Mouse (Mus musculus): ENCODE measurements at regions not wholly inside any gene's neighbourhood (a gene's known extent, or its start where the extent isn't known, plus 50 kb on each side); places are given as distances from the start of the nearest gene placed in this dataset.

- no peak overlapping the region for H3K27ac ChIP-seq (ENCODE audit: low read depth, low read length)
- WGBS, result 66% methylated on average over 18 of the region's 18 CpGs
- H3K4me2 ChIP-seq (ENCODE audit: low read length), result no peak overlapping the region
These were observed 71.9 kb upstream of the Cerkl start for GRCm38 (mm10) chr2:79528347-79528990.

GRCm38 (mm10) chr2:79529185-79529584 lies 72.6 kb upstream of the Cerkl start:
- no peak overlapping the region for H3K9ac ChIP-seq (ENCODE audit: low read depth, low read length)
- H3K27ac ChIP-seq (ENCODE audit: low read depth, low read length), result no peak overlapping the region
- no peak overlapping the region for H3K4me2 ChIP-seq (ENCODE audit: low read length)
- H3K36me3 ChIP-seq (ENCODE audit: control insufficient read depth, insufficient read depth, low read length), result no peaks in the 10 kb centered on the region
- no peaks in the 10 kb centered on the region for H3K9me3 ChIP-seq (ENCODE audit: control insufficient read depth, low read length)
- no peak overlapping the region for H3K4me3 ChIP-seq (ENCODE audit: low read length)
- no peaks in the 10 kb centered on the region for H3K4me1 ChIP-seq (ENCODE audit: control insufficient read depth, insufficient read depth, low read depth, low read length)
- 29% methylated on average over 2 of the region's 2 CpGs for WGBS
- no peaks in the 10 kb centered on the region for H3K27me3 ChIP-seq (replicated peaks; ENCODE audit: control insufficient read depth, insufficient read depth, low read length)
- ATAC-seq, result no peak

More at GRCm38 (mm10) chr2:79528347-79528990, 71.9 kb upstream of the Cerkl start:
- peak; percentile 50 for ATAC-seq
- Histone ChIP-seq H3K4me3 (ENCODE audit: low read length) (no peak overlapping the region), H3K9ac (ENCODE audit: low read depth, low read length) (no peak overlapping the region), H3K27me3 (replicated peaks; ENCODE audit: control insufficient read depth, insufficient read depth, low read length) (no peaks in the 10 kb centered on the region), H3K9me3 (ENCODE audit: control insufficient read depth, low read length) (no peaks in the 10 kb centered on the region), H3K4me1 (ENCODE audit: control insufficient read depth, insufficient read depth, low read depth, low read length) (no peaks in the 10 kb centered on the region), H3K36me3 (ENCODE audit: control insufficient read depth, insufficient read depth, low read length) (no peaks in the 10 kb centered on the region)

- WGBS, result 72% methylated on average over 3 of the region's 3 CpGs
- no peaks in the 10 kb centered on the region for H3K9me3 ChIP-seq (ENCODE audit: control insufficient read depth, low read length)
- no peaks in the 10 kb centered on the region for H3K4me1 ChIP-seq (ENCODE audit: control insufficient read depth, insufficient read depth, low read depth, low read length)
- no peak for ATAC-seq
- H3K27me3 ChIP-seq (replicated peaks; ENCODE audit: control insufficient read depth, insufficient read depth, low read length), result no peaks in the 10 kb centered on the region
- H3K36me3 ChIP-seq (ENCODE audit: control insufficient read depth, insufficient read depth, low read length), result no peaks in the 10 kb centered on the region
- H3K27ac ChIP-seq (ENCODE audit: low read depth, low read length), result no peak overlapping the region
- H3K4me3 ChIP-seq (ENCODE audit: low read length), result no peak overlapping the region
- no peak overlapping the region for H3K9ac ChIP-seq (ENCODE audit: low read depth, low read length)
- no peak overlapping the region for H3K4me2 ChIP-seq (ENCODE audit: low read length)
These were observed 76.1 kb upstream of the Cerkl start for GRCm38 (mm10) chr2:79532610-79533160.

GRCm38 (mm10) chr2:79537126-79537875 lies 80.7 kb upstream of the Cerkl start:
- H3K27me3 ChIP-seq (replicated peaks; ENCODE audit: control insufficient read depth, insufficient read depth, low read length), result no peaks in the 10 kb centered on the region
- H3K4me1 ChIP-seq (ENCODE audit: control insufficient read depth, insufficient read depth, low read depth, low read length), result no peaks in the 10 kb centered on the region
- no peak overlapping the region for H3K4me2 ChIP-seq (ENCODE audit: low read length)
- no peak overlapping the region for H3K9ac ChIP-seq (ENCODE audit: low read depth, low read length)
- H3K27ac ChIP-seq (ENCODE audit: low read depth, low read length), result no peak overlapping the region
- no peaks in the 10 kb centered on the region for H3K9me3 ChIP-seq (ENCODE audit: control insufficient read depth, low read length)
- WGBS, result 77% methylated on average over 5 of the region's 5 CpGs
- H3K36me3 ChIP-seq (ENCODE audit: control insufficient read depth, insufficient read depth, low read length), result no peaks in the 10 kb centered on the region
- H3K4me3 ChIP-seq (ENCODE audit: low read length), result no peak overlapping the region
- ATAC-seq, result no peak

- Histone ChIP-seq H3K36me3 (ENCODE audit: control insufficient read depth, insufficient read depth, low read length) (no peaks in the 10 kb centered on the region), H3K4me3 (ENCODE audit: low read length) (no peak overlapping the region), H3K9ac (ENCODE audit: low read depth, low read length) (no peak overlapping the region), H3K4me1 (ENCODE audit: control insufficient read depth, insufficient read depth, low read depth, low read length) (no peaks in the 10 kb centered on the region), H3K9me3 (ENCODE audit: control insufficient read depth, low read length) (no peaks in the 10 kb centered on the region), H3K27me3 (replicated peaks; ENCODE audit: control insufficient read depth, insufficient read depth, low read length) (no peaks in the 10 kb centered on the region), H3K27ac (ENCODE audit: low read depth, low read length) (no peak overlapping the region), H3K4me2 (ENCODE audit: low read length) (no peak overlapping the region)
- ATAC-seq, result no peak
- 86% methylated on average over 8 of the region's 8 CpGs for WGBS
These were observed 83.8 kb upstream of the Cerkl start for GRCm38 (mm10) chr2:79540384-79540783.

GRCm38 (mm10) chr2:79542191-79542980 lies 85.8 kb upstream of the Cerkl start:
- Histone ChIP-seq H3K27ac (ENCODE audit: low read depth, low read length) (no peak overlapping the region), H3K9me3 (ENCODE audit: control insufficient read depth, low read length) (no peaks in the 10 kb centered on the region), H3K4me3 (ENCODE audit: low read length) (no peak overlapping the region), H3K27me3 (replicated peaks; ENCODE audit: control insufficient read depth, insufficient read depth, low read length) (no peaks in the 10 kb centered on the region), H3K4me2 (ENCODE audit: low read length) (no peak overlapping the region), H3K4me1 (ENCODE audit: control insufficient read depth, insufficient read depth, low read depth, low read length) (no peaks in the 10 kb centered on the region), H3K9ac (ENCODE audit: low read depth, low read length) (no peak overlapping the region), H3K36me3 (ENCODE audit: control insufficient read depth, insufficient read depth, low read length) (no peaks in the 10 kb centered on the region)
- no peak for ATAC-seq
- WGBS, result 67% methylated on average over 6 of the region's 6 CpGs

- Histone ChIP-seq H3K27me3 (replicated peaks; ENCODE audit: control insufficient read depth, insufficient read depth, low read length) (no peaks in the 10 kb centered on the region), H3K36me3 (ENCODE audit: control insufficient read depth, insufficient read depth, low read length) (no peaks in the 10 kb centered on the region), H3K9ac (ENCODE audit: low read depth, low read length) (no peak overlapping the region), H3K27ac (ENCODE audit: low read depth, low read length) (no peak overlapping the region), H3K4me3 (ENCODE audit: low read length) (no peak overlapping the region), H3K4me1 (ENCODE audit: control insufficient read depth, insufficient read depth, low read depth, low read length) (no peaks in the 10 kb centered on the region), H3K4me2 (ENCODE audit: low read length) (no peak overlapping the region), H3K9me3 (ENCODE audit: control insufficient read depth, low read length) (no peaks in the 10 kb centered on the region)
- 87% methylated on average over 5 of the region's 5 CpGs for WGBS
- ATAC-seq, result no peak
These were observed 86.9 kb upstream of the Cerkl start for GRCm38 (mm10) chr2:79543456-79543855.

GRCm38 (mm10) chr2:79543948-79544792 lies 87.6 kb upstream of the Cerkl start:
- H3K36me3 ChIP-seq (ENCODE audit: control insufficient read depth, insufficient read depth, low read length), result no peaks in the 10 kb centered on the region
- no peak for ATAC-seq
- H3K9me3 ChIP-seq (ENCODE audit: control insufficient read depth, low read length), result no peaks in the 10 kb centered on the region
- H3K27me3 ChIP-seq (replicated peaks; ENCODE audit: control insufficient read depth, insufficient read depth, low read length), result no peaks in the 10 kb centered on the region
- no peak overlapping the region for H3K9ac ChIP-seq (ENCODE audit: low read depth, low read length)
- no peak overlapping the region for H3K4me3 ChIP-seq (ENCODE audit: low read length)
- H3K4me2 ChIP-seq (ENCODE audit: low read length), result no peak overlapping the region
- no peaks in the 10 kb centered on the region for H3K4me1 ChIP-seq (ENCODE audit: control insufficient read depth, insufficient read depth, low read depth, low read length)
- 90% methylated on average over 8 of the region's 8 CpGs for WGBS
- H3K27ac ChIP-seq (ENCODE audit: low read depth, low read length), result no peak overlapping the region

Measured in hindbrain, embryonic 16.5 days (tissue).